Mouse (Mus musculus): ENCODE data around the gene Brd3. TPM values are rescaled to one million over a fixed set of nuclear protein-coding genes. Genes with fewer than 3 reads are reported as not detected.

The Brd3 gene
- total RNA-seq, 2 experiments from 2014 or later: 52.3 to 53.6 TPM

DNA sequence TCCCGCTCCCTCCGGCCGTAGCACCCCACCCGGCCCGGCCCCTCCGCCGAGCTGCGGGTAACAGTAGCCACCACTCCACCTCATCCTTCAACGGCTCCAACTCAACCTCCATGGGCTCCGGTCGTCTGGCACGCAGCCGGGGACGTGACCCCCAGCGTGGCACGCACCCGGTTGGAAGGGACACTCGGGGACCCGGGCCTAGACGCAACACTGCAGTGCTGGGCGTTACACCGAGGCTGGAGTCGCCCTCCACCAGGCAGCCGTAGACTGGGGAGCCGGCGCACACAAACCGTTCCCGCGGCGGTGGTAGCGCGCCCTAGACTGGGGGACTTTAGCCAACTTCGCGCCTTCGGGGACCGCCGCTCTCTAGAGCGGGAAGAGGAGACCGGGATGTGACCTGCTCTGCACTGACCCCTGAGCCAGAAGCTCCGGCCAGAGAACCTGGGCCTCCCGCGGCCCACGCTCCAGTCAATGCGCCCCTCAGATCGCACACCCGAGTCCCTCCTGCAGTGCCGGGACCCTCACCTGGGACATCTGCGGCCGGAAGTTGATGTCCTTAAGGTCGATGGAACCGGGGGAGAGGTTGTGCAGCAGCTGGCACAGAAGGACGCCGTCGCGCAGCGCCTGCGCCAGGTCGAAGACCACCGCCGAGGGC is 81.6 kb downstream of the Brd3 start:
- DNase-seq: peak; percentile 53

- DNase-seq: no peak
Observed at GRCm38 (mm10) chr2:27425161-27425611, 82.3 kb downstream of the Brd3 start.

GRCm38 (mm10) chr2:27423596-27423995 is 83.9 kb downstream of the Brd3 start:
- no peak for DNase-seq

DNA sequence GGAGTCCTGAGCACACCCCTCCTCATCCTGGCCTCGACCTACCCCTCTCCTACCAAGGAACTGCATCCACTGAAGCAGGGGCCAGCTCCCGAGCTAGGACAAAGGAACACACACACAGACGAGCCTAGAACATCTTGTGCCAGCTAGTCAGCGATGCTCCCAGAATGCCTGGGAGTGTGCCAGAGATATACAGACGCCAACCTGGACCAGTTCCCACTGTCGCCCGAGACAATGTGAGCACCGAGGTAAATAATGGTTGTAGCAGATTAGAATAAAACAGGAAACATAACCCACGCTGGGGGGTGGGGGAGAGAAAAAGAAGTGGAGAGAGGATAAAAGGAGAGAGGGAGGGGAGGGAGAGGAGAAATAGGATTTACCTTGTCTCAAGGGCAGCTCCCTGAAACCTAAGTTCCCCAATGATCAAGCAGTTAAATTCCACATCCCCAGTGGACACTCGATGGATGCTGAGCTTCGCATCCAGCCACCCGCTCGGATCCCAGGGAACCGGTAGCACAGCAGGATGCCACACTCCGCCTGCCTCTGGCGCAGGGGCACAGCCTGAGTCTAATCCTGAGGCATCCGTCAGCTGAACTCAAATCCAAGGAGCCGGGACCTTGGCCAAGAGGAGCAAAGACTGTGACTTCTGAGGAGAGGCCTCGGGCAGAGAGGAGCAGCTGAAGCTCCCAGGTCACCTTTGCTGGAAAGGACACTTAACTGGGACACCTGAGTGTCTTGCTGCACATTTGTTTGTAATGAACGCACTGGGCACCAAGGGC is 86.0 kb downstream of the Brd3 start:
- DNase-seq: no peak

- DNase-seq: no peak
Observed at GRCm38 (mm10) chr2:27418577-27419070, 88.8 kb downstream of the Brd3 start.

GRCm38 (mm10) chr2:27417648-27418153 is 89.8 kb downstream of the Brd3 start:
- DNase-seq: no peak

GRCm38 (mm10) chr2:27416425-27416824 is 91.0 kb downstream of the Brd3 start:
- DNase-seq: no peak

GRCm38 (mm10) chr2:27415060-27415783 is 92.2 kb downstream of the Brd3 start:
- no peak for DNase-seq

DNA sequence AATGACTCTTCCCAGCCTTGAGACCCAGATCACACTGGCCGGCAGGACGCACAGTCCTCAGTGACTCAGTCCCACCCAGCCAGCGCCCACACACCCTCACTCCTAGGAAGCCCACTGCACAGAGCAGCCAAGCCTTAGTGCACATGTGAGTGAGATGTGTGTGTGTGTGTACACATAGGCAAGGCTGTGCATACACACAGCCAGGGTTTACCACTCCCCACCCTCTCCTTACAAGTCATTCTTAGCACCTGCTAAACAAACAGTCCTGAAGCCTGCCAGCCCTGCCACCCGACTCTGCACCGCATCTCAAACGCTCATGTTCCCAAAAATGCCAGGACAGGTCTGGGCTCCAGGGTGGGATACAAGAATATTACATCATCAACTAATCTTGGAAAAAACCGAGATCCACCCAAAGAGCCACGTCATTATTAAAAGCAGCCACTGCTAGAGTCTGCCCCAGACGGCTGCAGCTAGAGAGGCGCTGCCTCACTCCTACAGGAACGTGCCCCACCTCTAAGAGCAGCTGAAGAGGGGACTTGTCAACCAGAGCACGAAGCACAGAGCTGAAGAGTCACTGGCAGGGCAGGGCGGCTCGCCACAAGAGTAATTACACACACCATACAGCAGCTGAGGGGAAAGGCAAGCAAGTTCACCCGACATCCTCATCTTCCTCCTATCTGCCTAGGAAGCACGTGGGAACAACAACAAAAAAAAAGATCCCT is 93.4 kb downstream of the Brd3 start:
- DNase-seq: no peak

- no peak for DNase-seq
Observed at GRCm38 (mm10) chr2:27413582-27413935, 93.9 kb downstream of the Brd3 start.

DNA sequence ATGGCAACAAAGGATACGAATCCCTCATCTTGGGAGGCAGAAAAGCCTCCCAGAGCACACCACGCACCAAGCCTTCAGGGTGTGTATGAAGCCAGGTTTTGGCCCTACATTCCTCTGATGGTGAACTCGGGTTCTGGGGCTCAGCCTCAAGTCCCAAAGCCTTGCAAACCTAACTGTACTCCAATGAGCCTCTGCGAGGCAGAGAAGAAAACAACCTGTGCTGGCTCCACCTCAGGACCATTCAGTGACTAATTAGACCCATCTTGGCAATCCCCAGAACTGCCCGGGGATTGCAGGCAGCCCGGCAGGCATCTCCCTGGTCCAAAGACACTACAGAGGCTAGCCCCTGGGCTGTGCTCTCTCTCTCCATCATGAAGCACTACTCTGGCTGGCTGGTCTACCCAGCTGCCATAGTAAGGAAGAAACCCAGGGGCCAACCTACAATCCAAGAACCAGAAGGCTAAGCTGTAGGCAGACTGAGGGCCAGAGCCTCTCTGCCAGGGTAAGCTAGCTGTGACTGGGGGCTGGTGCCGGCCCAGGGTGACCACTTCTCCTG is 95.1 kb downstream of the Brd3 start:
- no peak for DNase-seq

GRCm38 (mm10) chr2:27411688-27412174 is 95.7 kb downstream of the Brd3 start:
- no peak for DNase-seq

- DNase-seq: no peak
Observed at GRCm38 (mm10) chr2:27410518-27411140, 96.8 kb downstream of the Brd3 start.

DNA sequence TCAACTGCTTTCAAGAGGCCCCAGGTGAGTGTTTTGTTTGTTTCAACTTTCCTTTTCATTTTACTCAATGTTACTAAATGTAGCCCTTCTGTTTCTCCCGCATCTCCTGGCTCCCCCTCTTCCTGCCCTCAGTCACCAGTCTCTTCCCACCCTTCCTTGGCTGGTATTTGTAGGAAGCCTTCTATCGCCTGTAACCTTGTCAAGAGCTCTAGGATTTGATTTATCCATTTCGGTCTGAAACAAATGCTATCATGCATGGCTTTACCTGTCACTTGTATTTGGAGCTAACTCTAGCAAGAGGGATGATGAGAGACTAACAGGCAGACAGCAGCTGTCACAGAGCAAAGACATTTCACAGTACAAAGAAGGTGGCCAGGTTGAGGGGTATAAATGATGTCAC is 99.3 kb downstream of the Brd3 start:
- DNase-seq: no peak

DNA sequence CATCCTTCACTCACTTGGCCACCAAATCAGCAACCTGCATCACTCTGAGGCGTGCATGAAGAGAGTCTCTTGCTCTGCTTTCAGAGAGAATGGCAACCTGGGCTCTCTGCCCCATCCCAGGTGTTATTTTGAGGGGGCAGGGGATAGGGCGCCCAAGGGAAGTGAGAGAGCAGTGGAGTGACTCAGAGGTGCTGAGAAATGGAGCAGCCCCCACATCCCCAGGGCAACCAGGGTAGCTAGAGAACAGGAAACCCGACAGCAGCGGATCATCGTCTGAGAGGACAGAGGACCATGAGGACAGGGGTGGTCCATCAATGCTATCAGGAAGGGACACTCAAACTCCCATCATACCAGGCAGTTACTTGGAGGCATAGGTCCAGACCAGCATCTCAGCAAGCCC is 100.5 kb downstream of the Brd3 start:
- no peak for DNase-seq

DNA sequence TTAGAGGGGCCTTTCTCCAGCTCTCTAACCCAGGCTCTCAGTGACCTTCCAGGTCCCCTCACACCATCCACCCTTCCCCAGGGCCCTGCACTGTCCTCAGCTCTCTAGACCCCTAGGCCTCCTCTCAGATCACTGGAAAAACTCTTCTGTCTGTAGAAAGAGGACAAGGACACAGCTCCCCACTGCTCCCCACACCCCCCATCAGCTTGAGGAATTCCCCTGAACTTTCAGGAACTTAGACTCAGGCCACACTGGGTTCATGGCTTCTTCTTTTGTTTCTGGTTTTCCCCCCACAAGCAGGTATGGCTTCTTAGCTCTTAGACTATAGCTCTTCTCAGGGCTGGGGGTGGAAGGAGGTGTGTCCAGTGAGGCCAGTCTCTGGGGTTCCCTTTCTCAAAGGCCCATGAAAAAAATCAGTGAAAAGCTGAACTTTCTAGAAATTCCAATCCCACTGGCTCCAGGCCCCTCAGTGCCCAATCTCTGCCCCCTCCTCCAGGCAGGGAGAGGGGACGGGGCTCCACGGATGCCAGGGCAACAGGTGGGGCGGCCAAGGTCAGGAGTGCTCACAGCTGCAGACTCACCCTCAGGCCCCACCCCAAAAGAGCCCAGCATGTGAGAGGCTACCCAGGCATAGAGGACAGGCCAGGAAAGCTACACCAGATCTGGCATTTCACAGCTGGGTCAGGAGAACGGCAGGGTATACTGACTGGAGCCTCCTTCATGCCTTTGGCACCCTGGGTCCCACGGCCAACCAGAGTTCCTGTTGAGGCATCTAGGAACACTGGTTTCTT is 102.2 kb downstream of the Brd3 start:
- no peak for DNase-seq

DNA sequence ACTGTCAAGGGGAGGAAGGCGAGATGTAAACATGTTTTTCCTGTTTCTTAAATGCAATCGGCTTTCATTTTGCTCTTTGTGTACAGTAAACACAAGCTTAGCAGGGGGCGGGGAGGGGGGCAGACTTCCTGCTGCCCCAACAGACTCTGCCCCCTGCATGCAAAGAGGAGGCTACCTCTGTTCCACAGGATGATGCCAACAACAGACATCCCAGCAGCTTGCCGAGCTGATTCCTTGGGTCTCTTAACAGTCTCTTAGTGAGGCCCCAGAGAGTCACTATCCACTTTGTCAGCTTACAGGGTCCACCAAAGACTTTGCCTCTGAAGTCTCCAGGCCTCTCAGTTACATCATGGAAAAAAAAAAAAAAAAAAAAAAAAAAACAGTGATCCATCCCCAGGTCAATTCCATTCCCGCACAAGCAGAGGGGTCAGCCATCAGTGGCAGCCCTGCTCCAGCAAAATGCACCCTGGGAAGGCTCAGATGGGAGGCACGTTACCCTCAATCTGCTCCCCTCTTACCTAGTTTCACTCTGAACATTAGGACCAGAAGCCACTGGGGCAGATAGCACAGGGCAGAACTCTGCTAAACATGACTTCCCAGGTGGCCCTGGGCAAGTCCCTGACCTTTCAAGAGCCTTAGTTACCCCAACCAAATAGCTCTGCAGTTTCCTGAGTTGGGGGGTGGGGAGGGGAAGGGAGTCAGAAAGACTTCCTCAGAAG is 102.9 kb downstream of the Brd3 start:
- DNase-seq: no peak

GRCm38 (mm10) chr2:27401544-27401943 is 105.9 kb downstream of the Brd3 start:
- no peak for DNase-seq

- DNase-seq: no peak
Observed at GRCm38 (mm10) chr2:27400083-27400482, 107.4 kb downstream of the Brd3 start.

Data from gastrocnemius, postnatal 10 days (tissue).